Comparison of ENCODE assay signal across 23 mouse cellular contexts in the genomic region with DNA sequence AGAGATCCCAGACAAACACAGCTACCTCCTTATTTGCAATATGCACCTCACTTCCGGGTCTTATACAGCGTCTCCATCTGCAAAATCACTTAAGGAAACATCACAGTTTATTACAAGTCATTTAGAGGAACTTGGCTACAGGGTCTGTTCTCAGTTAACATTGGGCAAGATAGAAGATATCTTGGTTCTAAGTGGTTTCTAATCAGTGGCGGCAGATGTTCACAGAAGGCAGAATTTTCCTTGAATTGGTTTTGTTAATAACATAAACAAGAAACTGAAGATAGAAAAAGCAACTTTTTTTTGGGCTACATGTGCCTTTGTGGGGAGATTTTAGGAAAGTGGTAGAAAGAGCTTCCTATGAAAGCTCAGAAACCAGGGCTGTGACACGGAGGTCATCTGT. TPM values are rescaled to one million over a fixed set of nuclear protein-coding genes. Genes with fewer than 3 reads are reported as not detected.
"Had no signal": no experiment of that assay in that cellular context is flagged by ENCODE, and none has a peak within 500 bp of the region (broad histone marks: within the 10 kb centered on the region; RNA-seq: fewer than 3 reads in every experiment).

No protein-coding gene starts in this region.

- DNase-seq: retina, postnatal 1 day; right cerebral cortex, adult 18-20 months; right cerebral cortex, postnatal 14 days; right cerebral cortex, postnatal 25 days; right cerebral cortex, postnatal 4 days; spleen, adult 18-20 months; thymus, adult 18-20 months; thymus, adult 2 months; thymus, postnatal 14 days; thymus, postnatal 25 days; thymus, postnatal 36 days; thymus, postnatal 4 days had no signal

- H3K9me3 ChIP-seq: neural tube, embryonic 13.5 days; neural tube, embryonic 15.5 days; stomach, embryonic 15.5 days had no signal

- H3K4me1 ChIP-seq: neural tube, embryonic 13.5 days; neural tube, embryonic 15.5 days; stomach, embryonic 15.5 days had no signal

- H3K27ac ChIP-seq: neural tube, embryonic 13.5 days; neural tube, embryonic 15.5 days; stomach, embryonic 15.5 days; stomach, postnatal 0 days had no signal

- H3K9ac ChIP-seq: neural tube, embryonic 13.5 days; neural tube, embryonic 15.5 days; stomach, embryonic 15.5 days had no signal

- H3K4me3 ChIP-seq: neural tube, embryonic 13.5 days; neural tube, embryonic 15.5 days; stomach, embryonic 15.5 days had no signal

- H3K36me3 ChIP-seq: neural tube, embryonic 13.5 days; neural tube, embryonic 15.5 days; stomach, embryonic 15.5 days had no signal

- H3K27me3 ChIP-seq: neural tube, embryonic 13.5 days; neural tube, embryonic 15.5 days; stomach, embryonic 15.5 days had no signal

- H3K4me2 ChIP-seq: neural tube, embryonic 13.5 days; neural tube, embryonic 15.5 days; stomach, embryonic 15.5 days had no signal

RNA-seq across cellular contexts. Expression of gene Gpr139, which starts 38.3 kb away (rescaled TPM):
- total RNA-seq: neutrophil, adult 5-6 weeks had no signal
- polyA plus RNA-seq: small intestine, adult 2 months; spleen, adult 2 months; stomach, embryonic 14.5 days; stomach, embryonic 15.5 days; testis, adult 2 months; thymus, postnatal 0 days; urinary bladder, adult 2 months had no signal
